Mouse (Mus musculus): Measurements from ENCODE around the gene Tmem183a.
A peak's percentile ranks its signal among the peaks of the same experiment; 100 is the strongest.

The Tmem183a gene

DNA sequence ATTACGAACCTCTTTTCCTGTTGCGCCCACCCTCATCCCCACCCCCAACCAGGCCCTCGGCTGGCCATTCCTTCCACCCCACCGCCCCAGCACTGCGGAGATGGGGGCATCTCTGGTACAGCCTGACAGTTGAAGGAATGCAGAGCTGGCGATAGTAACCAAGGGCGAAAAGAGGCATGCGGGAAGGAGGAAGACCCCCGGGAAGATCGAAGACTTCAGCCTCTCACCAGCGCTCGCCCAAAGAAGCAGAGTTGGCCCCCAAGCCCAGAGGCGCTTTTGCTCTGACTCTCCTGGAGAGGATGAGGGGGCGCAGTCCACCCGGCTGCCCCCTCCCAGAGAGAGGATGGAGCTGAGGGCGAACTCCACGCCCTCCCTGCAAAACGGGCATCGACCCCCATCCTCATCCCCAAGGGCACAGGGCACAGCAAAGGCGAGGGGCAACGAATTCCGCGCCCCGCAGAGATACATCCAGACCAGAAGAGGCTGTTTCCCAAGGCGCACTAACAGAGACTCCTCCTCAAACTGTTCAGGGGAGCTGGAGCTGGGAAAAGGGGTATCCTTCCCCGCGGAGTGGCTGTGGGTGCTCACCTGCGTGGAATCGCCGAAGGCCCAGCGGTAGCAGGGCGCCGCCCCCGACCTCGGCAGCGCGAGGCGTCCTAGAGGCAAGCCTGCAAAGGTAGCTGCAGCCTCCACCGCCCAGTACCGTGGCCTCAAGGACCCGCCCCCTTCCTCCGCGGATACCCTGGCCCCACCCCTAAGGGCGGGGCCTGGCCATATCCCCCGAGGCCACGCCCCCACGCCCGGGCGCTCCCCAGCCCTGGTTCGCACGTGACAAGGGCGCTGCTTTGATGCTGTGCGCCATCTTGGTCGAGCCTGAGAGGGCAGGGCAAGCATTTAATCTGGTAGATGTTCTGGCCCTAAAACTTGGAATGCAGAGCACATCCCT lies 17.5 kb downstream of the Tmem183a start:
- peak; percentile 92 for DNase-seq

GRCm38 (mm10) chr1:134343567-134343966 lies 18.2 kb downstream of the Tmem183a start:
- peak; percentile 4 for DNase-seq

DNA sequence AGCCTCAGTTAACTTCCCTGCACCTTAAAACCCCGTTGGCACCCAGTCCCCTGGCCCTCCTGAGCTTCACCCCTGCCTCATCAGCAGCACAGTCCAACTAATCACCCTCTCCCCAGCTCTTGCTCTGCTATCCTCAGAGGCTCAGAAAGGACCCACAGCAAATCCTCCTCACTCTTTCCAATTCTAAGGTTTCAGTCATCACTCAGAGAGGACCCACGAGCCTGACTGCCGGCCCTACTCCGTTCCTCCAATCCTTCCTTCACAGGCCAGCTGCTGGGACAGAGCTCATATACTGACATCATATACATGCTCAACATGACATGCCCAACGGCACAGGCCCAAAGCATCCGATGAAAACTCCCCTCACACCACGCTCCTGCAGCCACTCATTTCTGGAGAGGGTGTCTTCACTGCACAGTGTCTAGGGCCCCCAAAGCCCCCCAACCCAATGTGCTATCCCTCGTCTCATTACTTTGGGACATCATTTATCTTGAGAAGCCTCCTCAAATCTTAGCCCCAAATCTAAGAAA lies 18.9 kb downstream of the Tmem183a start:
- peak; percentile 6 for DNase-seq

DNA sequence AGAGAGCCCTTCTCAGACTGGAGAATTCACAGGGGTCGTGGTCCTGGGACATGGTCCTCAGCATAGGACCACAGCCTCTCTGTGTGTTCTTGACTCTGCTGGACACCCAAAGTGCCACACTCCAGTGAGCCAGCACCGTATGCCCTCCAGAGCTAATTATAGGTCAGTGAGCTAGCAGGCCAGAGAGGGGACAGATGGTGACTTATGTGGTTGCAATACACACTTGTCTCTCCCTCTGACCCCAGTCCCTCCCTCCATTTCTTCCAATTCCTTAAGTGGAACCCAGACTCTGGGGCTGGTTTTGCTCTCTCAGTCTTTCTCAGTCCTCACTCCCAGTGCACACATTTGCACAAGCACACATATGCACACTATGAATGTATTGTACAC lies 19.5 kb downstream of the Tmem183a start:
- DNase-seq = peak; percentile 3

DNA sequence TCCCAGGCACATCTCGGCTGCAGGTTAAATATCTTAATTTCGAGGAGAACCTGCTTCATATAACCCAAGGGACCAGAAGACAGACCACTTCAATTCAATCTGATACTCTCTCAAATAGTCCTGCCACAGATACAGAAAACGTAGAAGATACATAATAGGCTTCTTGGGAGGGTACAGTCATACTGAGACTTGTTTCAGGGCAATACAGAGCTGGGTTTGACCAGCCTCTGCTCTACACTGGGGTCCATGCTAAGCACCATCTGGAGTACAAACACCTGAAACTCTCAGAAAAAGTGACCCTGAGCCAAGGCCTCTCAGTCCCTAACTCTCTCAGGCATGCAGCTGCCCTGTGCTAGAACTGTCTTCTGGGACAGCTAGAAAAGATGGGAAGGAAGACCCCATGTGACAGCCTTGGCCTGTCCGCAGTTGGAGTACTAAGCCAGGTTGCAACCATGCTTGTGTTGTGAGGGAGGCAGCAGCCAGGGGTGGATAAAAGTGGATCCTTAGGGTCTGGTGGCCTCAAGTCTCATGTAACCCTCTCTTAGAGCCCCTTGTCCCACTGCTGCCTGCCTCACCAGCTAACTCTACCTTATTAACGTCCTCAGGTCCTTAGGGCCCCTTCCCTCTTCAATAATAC lies 20.0 kb downstream of the Tmem183a start:
- DNase-seq = peak; percentile 4

- DNase-seq = peak; percentile 15
These were observed 21.8 kb downstream of the Tmem183a start for GRCm38 (mm10) chr1:134339757-134340619.

DNA sequence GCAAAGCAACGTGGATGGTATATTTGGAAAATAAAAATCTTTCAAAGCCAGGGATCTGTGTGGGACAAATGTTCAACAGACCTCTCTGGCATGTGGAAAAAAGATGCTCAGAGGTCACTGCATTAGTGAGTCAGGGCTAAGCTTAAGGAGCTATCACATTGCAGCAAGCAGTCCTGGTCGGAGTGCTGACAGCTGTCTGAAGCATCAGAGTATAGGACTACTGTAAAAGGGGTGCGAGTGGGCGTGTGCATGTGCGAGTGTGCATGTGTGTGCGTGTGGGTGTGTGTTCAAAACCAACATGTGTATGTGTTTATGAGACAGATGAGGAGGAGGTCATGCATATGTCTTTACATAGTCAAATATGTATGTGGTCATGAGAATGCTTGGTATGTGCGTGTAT lies 22.6 kb downstream of the Tmem183a start:
- no peak for DNase-seq

GRCm38 (mm10) chr1:134336958-134337710 lies 24.6 kb downstream of the Tmem183a start:
- no peak for DNase-seq

- no peak for DNase-seq
These were observed 25.6 kb downstream of the Tmem183a start for GRCm38 (mm10) chr1:134335924-134336810.

DNA sequence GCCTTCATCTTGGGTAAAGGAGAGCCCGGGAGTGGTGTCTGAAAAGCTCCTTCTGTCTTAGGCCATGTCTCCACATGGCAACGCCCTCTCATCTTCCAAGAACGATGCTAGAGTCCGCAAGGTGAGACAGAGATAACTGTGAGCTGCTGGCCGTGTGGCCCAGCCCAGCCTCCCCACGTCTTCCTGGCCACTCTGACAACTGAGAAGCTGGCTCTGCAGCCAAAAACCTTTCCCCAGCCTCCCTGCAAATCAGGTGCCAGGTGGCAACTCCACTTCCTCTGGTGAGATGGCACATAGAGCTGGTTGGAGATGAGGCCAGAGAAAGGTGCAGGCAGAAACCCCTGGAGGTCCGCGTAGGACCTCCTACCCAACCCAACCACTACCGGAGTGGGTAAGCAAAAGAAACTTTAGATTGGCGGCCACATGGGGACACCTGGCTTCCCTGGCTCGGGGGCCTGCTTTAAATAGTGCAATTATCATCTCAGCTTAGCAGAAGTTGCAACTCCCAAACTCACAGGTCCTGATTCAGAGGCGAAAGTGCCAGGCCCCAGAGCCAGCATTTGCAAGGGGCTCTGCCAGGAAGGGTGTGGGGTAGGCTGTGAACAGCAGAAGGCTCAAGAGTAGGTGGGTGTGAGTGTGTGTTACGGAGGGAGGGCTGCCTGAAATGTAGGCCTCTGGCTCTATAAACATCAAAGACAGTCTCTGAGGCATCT lies 26.4 kb downstream of the Tmem183a start:
- no peak for DNase-seq

DNA sequence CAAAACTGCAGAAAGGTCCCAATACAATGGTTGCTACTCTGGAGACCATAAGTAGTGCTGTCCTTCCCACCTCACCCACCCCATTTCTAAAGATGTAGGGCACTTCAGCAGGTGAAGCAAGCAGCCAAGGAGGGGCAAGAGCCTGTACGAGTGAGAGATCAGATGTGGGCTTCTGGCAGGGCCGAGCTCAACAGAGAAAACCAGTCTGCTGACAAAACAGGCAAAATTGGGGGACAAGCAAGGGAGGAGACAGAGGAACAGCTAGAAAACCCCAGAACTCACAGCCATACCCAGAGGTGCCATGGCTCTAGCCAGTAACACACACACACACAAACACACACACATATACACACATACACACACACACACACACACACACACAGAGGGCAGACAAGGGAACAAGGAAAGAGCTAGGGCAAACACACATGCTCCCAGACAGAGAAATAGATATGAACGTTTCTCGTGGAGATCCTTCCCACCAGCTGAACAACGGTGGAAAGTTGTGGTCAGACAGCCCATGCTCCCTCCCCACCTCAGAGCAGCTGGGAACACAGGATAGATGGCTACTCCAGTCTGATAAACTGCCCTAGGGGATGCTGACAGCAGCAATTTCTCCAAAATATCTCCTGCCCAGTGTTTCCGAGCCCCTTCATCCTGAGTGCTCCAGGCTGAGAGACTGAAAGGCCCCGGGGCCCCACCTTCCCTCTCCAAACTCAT lies 27.5 kb downstream of the Tmem183a start:
- no peak for DNase-seq

DNA sequence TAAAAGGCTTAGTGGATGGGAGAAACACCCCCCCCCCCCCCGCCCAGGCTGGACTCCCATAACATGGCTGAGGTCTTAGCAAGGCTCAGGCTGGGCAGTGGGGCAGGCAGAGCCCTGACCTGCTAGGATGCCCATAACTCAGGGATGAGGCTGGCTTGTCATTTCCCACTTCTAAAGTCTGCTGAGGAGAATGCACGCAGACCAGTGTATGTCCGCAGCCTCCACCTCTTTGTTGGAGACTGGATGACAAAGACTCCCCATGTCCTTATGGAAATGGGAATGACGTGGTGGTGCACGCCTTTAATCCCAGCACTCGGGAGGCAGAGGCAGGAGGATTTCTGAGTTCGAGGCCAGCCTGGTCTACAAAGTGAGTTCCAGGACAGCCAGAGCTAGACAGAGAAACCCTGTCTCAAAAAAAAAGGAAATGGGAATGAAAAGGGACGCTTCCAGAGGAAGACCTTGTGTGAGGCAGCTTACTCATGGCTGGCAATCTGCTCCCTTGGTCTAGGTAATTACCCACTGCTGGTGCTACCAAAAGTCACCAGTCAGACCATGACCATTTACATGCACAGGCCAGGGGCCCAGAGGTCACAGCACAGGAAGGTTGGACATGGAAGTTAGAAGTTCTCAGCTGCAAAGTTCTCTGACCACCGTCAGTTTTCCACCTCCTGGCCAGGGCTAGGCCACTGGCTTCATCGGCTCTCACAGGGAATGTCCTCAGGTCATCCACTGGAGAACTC lies 28.2 kb downstream of the Tmem183a start:
- no peak for DNase-seq

GRCm38 (mm10) chr1:134332770-134333271 lies 29.0 kb downstream of the Tmem183a start, which contains the start of gene Ppfia4:
Gene Ppfia4 (minus strand): TSS chr1:134332928.
- DNase-seq = peak; percentile 50

- peak; percentile 90 for DNase-seq
These were observed 29.7 kb downstream of the Tmem183a start for GRCm38 (mm10) chr1:134331879-134332635.

GRCm38 (mm10) chr1:134326841-134327346 lies 34.9 kb downstream of the Tmem183a start:
- DNase-seq = no peak

- peak; percentile 64 for DNase-seq
These were observed 39.2 kb downstream of the Tmem183a start for GRCm38 (mm10) chr1:134322591-134322990.

DNA sequence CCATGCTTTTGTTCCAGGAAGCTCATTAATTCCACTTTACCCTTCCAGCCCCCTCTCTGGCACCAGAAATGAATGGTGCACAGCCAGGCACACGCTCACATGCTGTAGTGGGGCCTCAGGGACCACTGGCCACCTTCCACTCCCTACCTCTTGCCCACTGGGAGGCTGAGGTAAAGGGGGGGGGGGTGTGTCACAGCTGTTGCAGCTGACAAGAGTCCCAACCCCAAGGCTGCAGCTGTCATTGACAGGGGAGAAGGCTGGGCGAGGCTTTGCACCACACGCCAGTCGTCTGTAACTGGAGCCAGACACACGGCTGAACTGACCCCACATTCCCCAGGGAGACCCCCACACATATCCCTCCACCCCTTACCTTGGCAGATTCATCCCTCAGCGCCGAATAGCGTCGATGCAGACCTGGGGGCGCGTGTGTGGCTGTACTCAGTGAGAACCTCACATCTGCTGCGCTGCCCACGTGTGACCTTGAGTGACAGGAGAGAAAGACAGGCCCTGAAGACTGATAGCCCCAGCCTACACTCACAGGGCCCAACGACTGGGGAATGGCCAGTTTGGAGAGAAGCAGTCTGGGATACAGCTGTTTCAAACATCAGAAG lies 41.0 kb downstream of the Tmem183a start:
- DNase-seq = no peak

All from kidney, postnatal 10 days (tissue).